Mouse (Mus musculus): Measurements from ENCODE around the gene Ppfia4. TPM values are rescaled to one million over a fixed set of nuclear protein-coding genes. Genes with fewer than 3 reads are reported as not detected.
"Not testable (repeated sequence)": the region's sequence is repeated elsewhere in the genome, so short reads cannot be mapped to it uniquely, and the experiment has no call there.

The Ppfia4 gene
- polyA plus RNA-seq, 1 experiment from 2014 or later: 9.4 TPM

DNA sequence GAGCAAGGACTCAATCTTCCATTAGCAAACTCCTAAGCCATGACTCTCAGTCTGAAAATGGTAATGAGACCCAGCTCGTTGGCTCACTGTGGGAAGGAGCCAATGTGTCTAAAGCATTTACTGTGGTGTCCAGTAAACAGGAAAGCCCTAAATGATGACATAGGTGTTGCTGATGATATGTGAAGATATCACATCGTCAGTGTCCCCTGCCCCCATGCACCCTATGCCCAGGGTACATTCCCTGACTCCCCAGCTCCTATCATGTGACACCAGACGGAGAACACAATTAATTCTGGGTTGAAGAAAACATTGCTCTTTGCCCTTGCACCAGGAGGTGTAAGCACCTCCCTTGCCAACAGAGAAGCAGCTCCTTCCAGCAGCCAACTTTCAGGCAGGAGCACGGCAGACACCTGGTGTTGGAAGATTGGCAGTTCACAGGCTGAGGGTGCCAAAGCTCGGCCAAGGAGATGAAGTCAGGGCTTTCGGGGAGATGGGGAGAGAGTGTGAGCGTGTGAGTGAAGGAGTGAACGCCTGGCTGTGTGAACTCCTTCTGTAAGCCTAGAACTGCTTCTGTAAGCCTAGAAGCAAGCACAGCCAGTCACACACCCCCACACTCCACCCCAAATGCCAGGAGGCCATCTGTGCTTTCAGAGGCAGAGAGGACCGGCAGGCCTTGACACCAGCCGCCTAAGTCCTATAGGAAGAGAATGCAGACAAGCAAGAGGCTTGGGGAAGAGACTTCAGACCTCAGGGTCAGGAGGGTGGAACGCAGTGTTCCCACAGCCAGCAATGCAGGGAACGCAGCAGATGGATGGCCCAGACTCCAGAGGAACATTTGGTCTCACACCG lies 56.9 kb downstream of the Ppfia4 start:
- no peak for ATAC-seq (replicated peaks; ENCODE audit: insufficient number of reproducible peaks, low FRiP score, low TSS enrichment)
- Histone ChIP-seq H3K4me3 (ENCODE audit: low read depth, low read length) (no peak overlapping the region), H3K9ac (ENCODE audit: low read depth, low read length) (no peak overlapping the region), H3K27me3 (ENCODE audit: control insufficient read depth, insufficient read depth, low read length) (no peaks in the 10 kb centered on the region), H3K27ac (ENCODE audit: low read depth, low read length) (no peak overlapping the region), H3K4me2 (no peak overlapping the region), H3K36me3 (ENCODE audit: control insufficient read depth, insufficient read depth, low read length) (no peaks in the 10 kb centered on the region), H3K4me1 (ENCODE audit: control insufficient read depth, insufficient read depth, low read length) (peaks cover 12% of the 10 kb centered on the region), H3K9me3 (replicated peaks; ENCODE audit: control insufficient read depth, low read length) (no peaks in the 10 kb centered on the region)
- WGBS (ENCODE audit: insufficient replicate concordance): 61% methylated on average over 13 of the region's 13 CpGs

DNA sequence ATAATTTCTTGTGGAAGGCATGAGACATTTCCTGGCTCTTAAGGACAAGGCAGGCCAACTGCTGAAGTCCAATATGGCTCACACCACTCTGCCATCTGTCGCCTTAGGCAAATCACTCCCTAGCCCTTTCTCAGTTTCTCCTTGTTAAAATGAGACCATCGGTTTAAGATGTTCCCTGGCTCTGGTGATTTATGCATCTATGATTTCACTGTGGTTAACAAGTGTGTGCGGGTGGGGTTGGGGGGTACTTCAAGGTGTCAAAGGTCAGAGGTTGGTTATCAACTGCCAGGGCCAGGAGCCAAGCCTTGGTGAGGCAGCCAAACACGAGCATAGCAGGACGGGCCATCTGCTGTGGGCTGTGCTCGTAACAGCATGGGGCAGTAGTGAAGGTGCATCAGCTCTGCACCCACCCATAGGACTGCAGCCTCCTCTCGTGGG lies 58.2 kb downstream of the Ppfia4 start:
- 78% methylated on average over 7 of the region's 7 CpGs for WGBS (ENCODE audit: insufficient replicate concordance)
- Histone ChIP-seq H3K9me3 (replicated peaks; ENCODE audit: control insufficient read depth, low read length) (no peaks in the 10 kb centered on the region), H3K36me3 (ENCODE audit: control insufficient read depth, insufficient read depth, low read length) (no peaks in the 10 kb centered on the region), H3K4me1 (ENCODE audit: control insufficient read depth, insufficient read depth, low read length) (peaks cover 12% of the 10 kb centered on the region), H3K27me3 (ENCODE audit: control insufficient read depth, insufficient read depth, low read length) (no peaks in the 10 kb centered on the region), H3K4me3 (ENCODE audit: low read depth, low read length) (no peak overlapping the region), H3K9ac (ENCODE audit: low read depth, low read length) (no peak overlapping the region), H3K27ac (ENCODE audit: low read depth, low read length) (no peak overlapping the region), H3K4me2 (no peak overlapping the region)
- no peak for ATAC-seq (replicated peaks; ENCODE audit: insufficient number of reproducible peaks, low FRiP score, low TSS enrichment)

DNA sequence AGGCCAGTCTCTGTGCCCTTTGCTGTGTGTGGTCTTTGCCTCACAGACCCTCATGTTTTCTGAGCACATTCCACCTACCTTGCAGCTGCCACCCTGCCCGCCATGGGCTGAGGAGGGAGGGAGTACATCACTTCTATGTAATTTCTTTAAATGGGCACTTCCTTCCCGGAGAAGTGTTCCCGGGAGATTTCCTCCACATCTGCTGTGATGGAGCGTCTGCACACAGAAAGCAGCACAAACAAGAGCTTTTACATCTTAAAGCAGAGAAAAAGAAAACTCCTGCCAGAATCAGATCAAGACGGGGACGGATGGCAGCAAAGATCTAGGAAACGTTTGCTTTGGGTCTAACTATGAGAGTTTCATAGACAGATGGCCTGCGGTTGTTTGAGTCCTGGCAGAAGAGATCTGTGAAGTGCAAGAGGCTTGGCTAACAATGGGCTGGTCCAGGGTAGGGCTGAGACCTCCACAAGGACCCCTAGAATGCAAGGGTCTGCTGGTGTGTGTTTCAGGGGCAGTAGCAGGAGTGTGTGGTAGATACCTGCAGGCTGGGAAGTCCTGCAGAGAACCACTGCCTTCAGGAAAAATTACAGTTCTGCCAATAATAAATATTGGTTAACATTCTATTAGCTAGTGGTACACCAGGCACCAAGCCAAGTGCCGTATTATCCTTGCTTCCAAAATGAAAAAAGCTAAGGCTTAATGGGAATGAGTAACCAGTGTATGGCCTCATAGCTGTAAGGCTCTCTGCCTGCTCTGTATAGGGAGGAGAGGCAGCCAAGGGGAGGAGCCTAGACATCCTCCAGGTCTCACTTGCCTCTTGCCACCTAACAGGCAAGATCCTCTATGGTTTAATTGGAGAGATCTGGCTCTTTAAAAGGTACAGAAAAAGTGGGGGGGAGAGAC lies 59.0 kb downstream of the Ppfia4 start:
- H3K27me3 ChIP-seq (ENCODE audit: control insufficient read depth, insufficient read depth, low read length): no peaks in the 10 kb centered on the region
- no peak overlapping the region for H3K4me3 ChIP-seq (ENCODE audit: low read depth, low read length)
- peaks cover 12% of the 10 kb centered on the region for H3K4me1 ChIP-seq (ENCODE audit: control insufficient read depth, insufficient read depth, low read length)
- no peaks in the 10 kb centered on the region for H3K9me3 ChIP-seq (replicated peaks; ENCODE audit: control insufficient read depth, low read length)
- no peaks in the 10 kb centered on the region for H3K36me3 ChIP-seq (ENCODE audit: control insufficient read depth, insufficient read depth, low read length)
- H3K27ac ChIP-seq (ENCODE audit: low read depth, low read length): no peak overlapping the region
- H3K9ac ChIP-seq (ENCODE audit: low read depth, low read length): no peak overlapping the region; the same call in 1 of the 2 replicates
- WGBS (ENCODE audit: insufficient replicate concordance): 59% methylated on average over 9 of the region's 9 CpGs
- ATAC-seq (replicated peaks; ENCODE audit: insufficient number of reproducible peaks, low FRiP score, low TSS enrichment): no peak
- H3K4me2 ChIP-seq: no peak overlapping the region

DNA sequence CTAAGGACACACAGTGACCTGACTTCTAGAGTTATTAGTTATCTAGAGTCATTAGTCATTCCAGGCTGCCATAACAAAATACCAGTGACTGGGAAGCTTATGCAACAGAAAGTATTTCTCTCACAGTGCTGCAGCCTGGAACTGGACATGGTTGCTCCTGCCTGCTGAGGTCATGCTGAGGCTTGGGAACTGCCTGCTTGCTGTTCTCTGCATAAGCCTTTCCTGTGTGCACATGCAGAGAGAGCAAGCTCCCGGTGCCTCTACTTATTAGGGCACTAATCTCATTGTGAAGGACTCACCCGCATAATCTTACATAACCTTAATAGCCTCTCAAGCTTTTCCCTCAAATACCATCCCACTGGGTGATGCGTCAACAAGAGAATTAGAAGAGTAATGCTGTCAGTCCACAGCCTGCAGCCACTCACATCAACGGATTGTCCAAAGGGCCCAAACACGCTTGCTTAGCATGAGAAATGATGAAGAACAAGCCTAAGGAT lies 59.9 kb downstream of the Ppfia4 start:
- Histone ChIP-seq H3K9me3 (replicated peaks; ENCODE audit: control insufficient read depth, low read length) (no peaks in the 10 kb centered on the region), H3K4me1 (ENCODE audit: control insufficient read depth, insufficient read depth, low read length) (peaks cover 12% of the 10 kb centered on the region), H3K36me3 (ENCODE audit: control insufficient read depth, insufficient read depth, low read length) (no peaks in the 10 kb centered on the region), H3K9ac (ENCODE audit: low read depth, low read length) (no peak overlapping the region), H3K27me3 (ENCODE audit: control insufficient read depth, insufficient read depth, low read length) (no peaks in the 10 kb centered on the region), H3K4me3 (ENCODE audit: low read depth, low read length) (no peak overlapping the region), H3K4me2 (no peak overlapping the region), H3K27ac (ENCODE audit: low read depth, low read length) (no peak overlapping the region)
- WGBS (ENCODE audit: insufficient replicate concordance): 68% methylated on average over 5 of the region's 5 CpGs
- ATAC-seq (replicated peaks; ENCODE audit: insufficient number of reproducible peaks, low FRiP score, low TSS enrichment): no peak

DNA sequence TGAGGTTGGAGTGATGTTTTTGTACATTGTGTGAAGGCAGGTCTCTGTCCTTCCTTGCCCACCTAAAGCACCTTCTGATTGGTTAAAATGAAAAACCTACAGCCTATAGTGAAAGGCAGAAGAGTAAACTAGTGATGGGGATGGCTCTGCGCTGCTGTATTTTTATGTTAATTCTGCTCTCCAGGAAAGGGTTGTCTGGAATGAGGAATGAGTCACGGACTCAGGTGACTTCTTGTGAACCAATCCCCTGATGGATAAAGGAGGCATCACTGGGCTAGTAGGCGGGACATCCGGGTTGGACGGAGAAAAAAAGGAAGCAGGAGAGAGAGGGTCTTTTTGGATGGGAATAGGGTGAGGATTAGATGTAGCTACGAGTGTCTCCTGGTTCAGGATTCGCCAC lies 62.7 kb downstream of the Ppfia4 start:
- Histone ChIP-seq H3K27ac (ENCODE audit: low read depth, low read length) (no peak overlapping the region), H3K36me3 (ENCODE audit: control insufficient read depth, insufficient read depth, low read length) (no peaks in the 10 kb centered on the region), H3K9me3 (replicated peaks; ENCODE audit: control insufficient read depth, low read length) (no peaks in the 10 kb centered on the region), H3K4me1 (ENCODE audit: control insufficient read depth, insufficient read depth, low read length) (no peaks in the 10 kb centered on the region), H3K9ac (ENCODE audit: low read depth, low read length) (no peak overlapping the region), H3K4me3 (ENCODE audit: low read depth, low read length) (no peak overlapping the region), H3K27me3 (ENCODE audit: control insufficient read depth, insufficient read depth, low read length) (no peaks in the 10 kb centered on the region), H3K4me2 (no peak overlapping the region)
- no peak for ATAC-seq (replicated peaks; ENCODE audit: insufficient number of reproducible peaks, low FRiP score, low TSS enrichment)
- WGBS (ENCODE audit: insufficient replicate concordance): 73% methylated on average over 7 of the region's 7 CpGs

DNA sequence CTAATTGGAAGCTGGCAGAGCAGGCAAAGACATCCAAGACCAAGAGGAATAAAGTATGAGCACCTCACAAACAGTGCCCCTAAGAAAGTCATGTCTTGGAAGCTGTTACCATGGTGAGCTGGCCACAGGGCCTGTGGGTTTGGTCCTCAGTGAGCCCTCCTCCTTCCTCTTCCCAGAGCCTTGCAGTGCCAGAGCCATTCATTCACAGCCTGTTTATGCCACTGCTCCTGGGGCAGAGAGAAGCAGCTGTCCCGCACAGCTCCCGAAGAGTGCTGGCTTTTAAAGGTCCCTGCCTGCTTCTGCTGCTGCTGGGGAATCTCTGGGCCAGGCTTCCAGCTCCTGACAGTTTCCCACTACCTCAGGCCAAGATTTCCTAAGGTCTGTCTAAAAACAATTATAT lies 66.9 kb downstream of the Ppfia4 start:
- ATAC-seq (replicated peaks; ENCODE audit: insufficient number of reproducible peaks, low FRiP score, low TSS enrichment): no peak
- Histone ChIP-seq H3K9me3 (replicated peaks; ENCODE audit: control insufficient read depth, low read length) (0 out of 2 replicates have a peak, but pooled peaks cover 1% of the 10 kb centered on the region), H3K4me1 (ENCODE audit: control insufficient read depth, insufficient read depth, low read length) (no peaks in the 10 kb centered on the region), H3K4me2 (no peak overlapping the region), H3K27me3 (ENCODE audit: control insufficient read depth, insufficient read depth, low read length) (no peaks in the 10 kb centered on the region), H3K4me3 (ENCODE audit: low read depth, low read length) (no peak overlapping the region), H3K27ac (ENCODE audit: low read depth, low read length) (no peak overlapping the region), H3K9ac (ENCODE audit: low read depth, low read length) (no peak overlapping the region), H3K36me3 (ENCODE audit: control insufficient read depth, insufficient read depth, low read length) (no peaks in the 10 kb centered on the region)
- 48% methylated on average over 2 of the region's 2 CpGs for whole genome bisulfite sequencing (ENCODE audit: insufficient replicate concordance)

DNA sequence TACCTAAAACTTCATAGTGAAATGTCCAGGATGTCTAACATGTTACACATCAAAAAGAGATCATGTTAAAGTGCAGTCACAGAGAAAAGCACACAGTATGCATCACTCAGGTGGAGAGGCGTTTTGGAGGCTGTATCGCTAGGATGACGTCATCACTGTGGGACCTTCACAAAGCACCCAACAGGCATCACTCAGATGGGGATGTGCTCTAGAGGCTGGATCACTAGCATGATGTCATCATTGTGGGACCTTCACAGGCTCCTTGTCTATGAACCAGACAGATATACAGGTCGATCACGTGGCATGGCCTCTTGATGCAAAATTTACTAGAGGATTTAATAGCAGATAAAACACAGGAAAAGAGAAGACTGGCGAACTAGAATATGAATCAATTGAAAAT lies 68.4 kb downstream of the Ppfia4 start:
- H3K36me3 ChIP-seq (ENCODE audit: control insufficient read depth, insufficient read depth, low read length): no peaks in the 10 kb centered on the region
- WGBS (ENCODE audit: insufficient replicate concordance): 85% methylated on average over 6 of the region's 6 CpGs

DNA sequence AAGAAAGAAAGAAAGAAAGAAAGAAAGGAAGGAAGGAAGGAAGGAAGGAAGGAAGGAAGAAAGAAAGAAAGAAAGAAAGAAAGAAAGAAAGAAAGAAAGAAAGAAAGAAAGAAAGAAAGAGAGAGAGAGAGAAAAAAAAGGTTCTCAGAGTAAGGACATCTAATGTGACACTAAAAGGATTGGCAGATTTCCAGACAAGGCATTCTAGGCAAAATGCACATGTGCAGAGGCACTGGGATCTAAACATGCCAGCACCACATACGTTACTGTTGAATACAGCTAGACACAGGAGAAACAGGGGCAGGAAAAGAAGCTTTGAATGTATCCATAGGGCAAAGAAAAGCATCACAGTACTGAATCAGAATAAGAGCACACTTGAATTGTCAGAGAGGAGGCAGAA lies 83.0 kb downstream of the Ppfia4 start:
- not testable (repeated sequence) for H3K27me3 ChIP-seq (ENCODE audit: control insufficient read depth, insufficient read depth, low read length); H3K4me2 ChIP-seq; ATAC-seq (replicated peaks; ENCODE audit: insufficient number of reproducible peaks, low FRiP score, low TSS enrichment); H3K4me1 ChIP-seq (ENCODE audit: control insufficient read depth, insufficient read depth, low read length); H3K27ac ChIP-seq (ENCODE audit: low read depth, low read length); H3K4me3 ChIP-seq (ENCODE audit: low read depth, low read length); H3K9me3 ChIP-seq (replicated peaks; ENCODE audit: control insufficient read depth, low read length); H3K36me3 ChIP-seq (ENCODE audit: control insufficient read depth, insufficient read depth, low read length); H3K9ac ChIP-seq (ENCODE audit: low read depth, low read length)
- 68% methylated on average over 1 of the region's 1 CpGs for WGBS (ENCODE audit: insufficient replicate concordance)

More for the DNA sequence above, 68.4 kb downstream of the Ppfia4 start:
- H3K4me3 ChIP-seq (ENCODE audit: low read depth, low read length): no peak overlapping the region
- H3K4me2 ChIP-seq: no peak overlapping the region
- H3K9me3 ChIP-seq (replicated peaks; ENCODE audit: control insufficient read depth, low read length): 0 out of 2 replicates have a peak, but pooled peaks cover 4% of the 10 kb centered on the region
- ATAC-seq (replicated peaks; ENCODE audit: insufficient number of reproducible peaks, low FRiP score, low TSS enrichment): no peak
- no peak overlapping the region for H3K9ac ChIP-seq (ENCODE audit: low read depth, low read length)
- H3K27me3 ChIP-seq (ENCODE audit: control insufficient read depth, insufficient read depth, low read length): no peaks in the 10 kb centered on the region
- H3K4me1 ChIP-seq (ENCODE audit: control insufficient read depth, insufficient read depth, low read length): no peaks in the 10 kb centered on the region
- no peak overlapping the region for H3K27ac ChIP-seq (ENCODE audit: low read depth, low read length)

Data from heart, embryonic 11.5 days (tissue).